Mouse (Mus musculus) urinary bladder, adult 18-20 months (tissue): ENCODE results near the gene Ddx27.

ENCODE experiments used
- DNase-seq, 2 experiments: peaks; one replicate each; pipeline ENCODE4 v3.0.0; 2022; ENCODE audit warnings: low spot score in 2 of 2, mixed read lengths in 2 of 2

Ddx27 gene

DNA sequence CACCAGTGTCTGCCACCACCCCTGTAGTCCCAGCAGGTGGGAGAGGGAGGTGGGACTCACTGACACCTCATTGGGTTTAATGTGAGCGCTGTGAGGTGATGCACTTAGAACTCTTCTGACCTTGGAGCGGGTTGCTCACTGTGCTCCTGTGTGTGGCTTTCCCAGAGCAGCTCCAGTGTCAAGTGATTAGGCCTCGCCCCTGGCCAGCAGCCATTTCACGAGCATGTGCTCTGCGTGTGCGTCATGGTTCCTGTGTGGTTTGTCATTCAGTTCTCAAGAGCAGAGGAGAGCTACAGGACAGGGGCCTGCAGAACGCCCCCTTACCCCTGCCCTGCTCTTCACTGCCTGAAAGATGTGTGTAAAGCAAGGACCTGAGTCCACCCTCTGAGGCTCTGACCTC, 13.6 kb downstream of the Ddx27 start:
- DNase-seq: no peak

DNA sequence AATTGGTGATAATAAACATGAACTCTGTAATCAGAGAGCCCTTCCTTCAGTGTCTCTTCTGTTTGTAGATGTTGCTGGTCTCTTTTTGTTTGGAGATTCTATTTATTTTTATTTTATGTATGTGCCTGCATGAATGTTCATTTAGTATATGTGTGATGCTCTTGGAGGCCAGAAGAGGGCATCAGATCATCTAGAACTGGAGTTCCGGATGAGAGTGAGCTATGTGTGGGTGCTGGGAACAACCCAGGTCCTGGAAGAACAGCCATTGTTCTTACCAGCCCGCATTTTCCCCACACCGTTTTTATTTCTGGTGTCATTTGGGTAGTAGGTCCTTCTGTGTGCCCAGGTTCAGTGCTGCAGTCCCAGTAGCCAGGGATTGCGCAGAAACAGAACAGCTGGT, 15.5 kb downstream of the Ddx27 start:
- DNase-seq: no peak

DNA sequence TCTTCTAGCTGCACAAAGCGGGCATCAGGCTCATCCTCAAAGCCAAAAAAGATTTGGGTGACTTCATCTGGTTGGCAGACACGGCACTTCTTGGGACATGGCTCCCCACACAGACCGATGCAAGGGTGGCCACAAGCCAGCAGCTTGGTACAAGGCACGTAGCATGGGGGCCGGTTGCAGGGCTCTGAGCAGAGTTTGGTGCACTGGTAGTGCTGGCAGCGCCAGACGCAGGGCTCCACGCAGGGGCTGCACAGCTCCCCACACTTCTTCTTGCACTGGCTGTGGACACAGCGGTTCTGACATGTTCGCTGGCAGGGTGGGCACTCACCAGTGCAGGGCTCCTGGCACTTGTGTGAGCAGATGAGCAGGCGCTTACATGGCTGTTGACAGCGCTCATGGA, 22.7 kb downstream of the Ddx27 start:
- DNase-seq: no peak

DNA sequence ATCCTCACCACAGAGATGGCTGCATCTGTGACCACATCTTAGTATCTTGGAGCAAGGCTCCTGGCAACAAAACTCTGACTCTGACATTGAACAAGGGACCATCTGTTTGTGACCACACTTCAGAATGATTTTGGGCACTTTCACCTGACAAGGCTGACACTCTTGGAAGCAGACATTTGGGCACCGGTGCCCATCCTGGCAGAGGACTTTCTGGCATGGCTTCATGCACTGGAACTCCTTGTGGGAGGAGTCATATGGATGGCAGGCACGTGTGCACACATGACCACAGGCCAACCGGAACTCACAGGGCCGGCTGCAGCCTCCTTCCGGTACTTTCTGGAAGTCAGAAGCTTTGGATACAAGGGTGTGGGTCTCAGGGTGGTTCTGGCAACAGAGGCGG, 23.3 kb downstream of the Ddx27 start:
- no peak for DNase-seq

DNA sequence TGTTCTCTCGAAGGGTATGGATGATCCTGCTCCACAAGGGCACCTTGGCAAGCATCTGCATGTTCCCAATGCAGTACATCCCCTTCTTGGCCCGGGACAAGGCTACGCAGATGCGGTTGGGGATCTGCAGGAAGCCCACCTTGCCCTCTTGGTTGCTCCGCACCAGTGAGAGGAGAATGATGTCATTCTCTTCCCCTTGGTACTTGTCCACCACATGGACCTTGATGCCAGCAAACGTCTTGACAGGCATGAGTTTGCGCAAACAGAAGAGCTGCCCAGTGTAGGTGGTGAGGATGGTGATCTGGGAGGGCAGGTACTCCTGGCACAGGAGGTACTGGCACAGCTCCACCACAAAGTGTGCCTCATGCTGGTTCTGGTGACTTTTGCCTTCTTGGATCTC, 23.7 kb downstream of the Ddx27 start:
- no peak for DNase-seq

DNA sequence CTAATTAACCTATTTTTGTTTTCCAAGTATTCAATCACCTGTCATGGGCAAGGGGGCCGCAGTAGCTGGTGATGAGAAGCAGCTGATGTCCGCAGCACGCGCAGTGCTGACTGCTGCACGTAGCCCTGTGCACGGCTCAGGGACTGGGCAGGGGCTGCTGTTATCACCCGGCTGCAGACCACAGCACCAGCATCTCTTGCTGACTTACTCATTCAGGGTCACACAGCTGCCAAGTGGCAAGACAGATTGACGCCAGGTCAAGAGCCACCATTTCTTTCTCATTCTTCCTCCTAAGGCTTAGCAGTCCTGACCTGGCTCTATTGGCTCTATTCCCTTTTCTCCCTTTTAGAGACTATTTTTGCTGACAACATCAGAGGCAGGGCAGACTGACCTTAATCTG, 24.4 kb downstream of the Ddx27 start:
- DNase-seq: no peak

DNA sequence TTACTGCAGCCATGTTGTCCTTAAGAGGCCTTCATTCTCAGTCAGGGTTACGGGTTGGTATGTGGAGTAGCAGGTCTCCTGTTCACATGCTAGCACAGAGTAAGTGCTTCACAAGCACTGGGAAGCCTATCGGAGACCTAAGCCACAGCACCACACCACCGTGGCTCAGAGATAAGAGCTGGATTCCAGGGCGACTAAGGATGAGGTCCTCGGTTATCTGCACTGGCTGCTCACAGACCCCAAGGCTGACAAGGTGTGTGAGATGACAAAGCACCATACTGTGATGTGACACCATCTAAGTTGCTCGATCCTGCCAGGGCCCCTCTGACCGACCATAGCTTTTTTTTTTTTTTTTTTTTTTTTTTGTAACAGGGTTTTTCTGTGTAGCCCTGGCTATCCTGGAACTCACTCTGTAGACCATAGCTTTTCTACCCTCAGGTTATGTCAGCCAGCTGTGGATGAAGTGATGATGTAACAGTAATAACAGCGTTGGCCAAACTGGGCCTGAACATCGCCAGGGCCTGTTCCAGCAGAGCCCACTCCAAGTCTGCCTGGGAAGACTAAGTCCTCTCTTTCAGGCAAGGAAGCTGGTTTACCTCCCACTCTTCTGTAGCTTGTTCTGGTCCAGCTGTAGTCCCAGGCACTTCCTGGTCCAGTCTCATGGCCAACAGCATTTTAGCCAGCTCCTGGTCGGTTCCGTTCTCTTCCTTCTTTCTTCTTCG, 28.6 kb downstream of the Ddx27 start:
- no peak for DNase-seq

DNA sequence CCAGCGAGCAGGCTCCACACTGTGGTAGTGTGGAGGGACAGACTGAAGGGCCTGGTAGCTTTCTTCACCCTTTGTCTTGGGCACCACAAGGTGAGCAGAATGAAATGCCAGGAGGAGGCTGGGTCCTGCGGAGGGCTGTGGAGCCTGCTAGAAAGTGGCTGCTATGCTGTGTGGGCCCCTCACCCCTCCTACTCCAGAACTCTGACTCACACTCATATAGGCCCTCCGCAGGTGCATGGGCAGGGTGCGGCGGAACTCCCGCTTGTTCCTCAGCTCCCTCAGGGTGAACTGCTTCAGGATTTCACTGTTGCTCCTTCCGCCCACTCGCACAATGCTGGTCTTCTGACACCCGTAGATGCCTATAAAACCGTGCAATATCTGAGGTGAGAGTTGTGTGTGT, 33.2 kb downstream of the Ddx27 start:
- DNase-seq: no peak

DNA sequence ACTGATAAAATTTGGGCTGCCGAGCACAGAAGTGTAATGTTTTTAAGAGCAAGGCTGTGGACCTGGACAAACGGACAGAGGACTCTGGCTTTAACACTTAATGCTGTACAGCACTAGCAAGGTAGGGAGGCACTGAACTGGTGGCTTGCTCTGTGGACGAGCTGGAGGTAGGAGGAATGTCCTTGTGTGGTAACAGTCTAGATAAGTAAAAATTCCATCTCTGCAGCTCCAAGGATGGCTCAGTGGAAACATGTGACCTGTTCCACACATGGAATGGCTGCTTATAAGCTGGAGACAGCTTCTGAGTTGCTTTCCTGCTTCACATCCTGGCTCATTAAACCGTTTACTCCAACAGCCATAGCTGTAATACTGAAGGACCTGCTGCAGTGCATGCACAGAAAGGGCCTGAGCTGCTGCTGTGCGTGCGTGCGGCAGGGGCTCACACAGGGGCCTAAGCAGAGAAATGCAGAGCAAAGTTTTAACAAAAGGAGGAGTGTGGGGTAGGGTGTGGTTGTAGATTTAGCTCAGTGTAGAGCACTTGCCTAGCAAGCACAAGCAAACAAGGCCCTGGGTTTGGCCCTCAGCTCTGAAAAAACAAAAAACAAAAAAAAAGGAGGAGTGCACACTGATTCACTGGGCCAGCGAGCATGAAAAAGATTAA, 33.8 kb downstream of the Ddx27 start:
- no peak for DNase-seq

DNA sequence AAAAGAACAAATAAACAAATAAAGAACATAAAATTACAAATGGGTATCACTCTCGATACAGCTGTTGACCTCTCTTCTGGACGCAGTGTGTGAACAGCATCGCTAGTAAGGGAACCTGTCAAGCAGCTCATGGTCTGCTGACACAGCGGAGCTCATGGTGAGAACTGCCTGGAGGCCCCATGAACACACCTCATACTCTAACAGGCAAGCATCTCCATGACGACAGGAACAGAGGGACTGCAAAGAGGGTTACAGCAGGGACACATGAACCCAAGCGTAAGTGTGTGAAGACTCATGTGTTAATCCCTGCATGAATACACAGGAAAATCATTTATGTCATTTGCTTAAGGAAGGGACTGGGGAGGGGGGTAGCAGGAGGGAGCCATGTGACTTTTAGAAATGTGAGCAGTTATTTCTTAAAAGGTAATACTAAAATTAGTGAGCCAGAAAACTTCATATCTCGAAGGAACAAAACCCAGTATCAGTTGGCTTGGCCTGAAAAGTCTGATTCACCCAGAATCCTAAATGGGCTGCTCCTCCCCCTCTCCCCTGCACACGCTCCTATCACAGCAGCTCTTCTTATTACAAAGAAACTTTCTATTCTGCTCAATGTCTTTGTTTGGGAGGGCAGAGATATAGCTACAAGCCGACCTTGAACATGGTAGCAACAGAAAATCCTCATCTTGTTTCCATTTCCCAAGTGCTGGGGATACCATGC, 38.3 kb downstream of the Ddx27 start:
- DNase-seq: no peak

DNA sequence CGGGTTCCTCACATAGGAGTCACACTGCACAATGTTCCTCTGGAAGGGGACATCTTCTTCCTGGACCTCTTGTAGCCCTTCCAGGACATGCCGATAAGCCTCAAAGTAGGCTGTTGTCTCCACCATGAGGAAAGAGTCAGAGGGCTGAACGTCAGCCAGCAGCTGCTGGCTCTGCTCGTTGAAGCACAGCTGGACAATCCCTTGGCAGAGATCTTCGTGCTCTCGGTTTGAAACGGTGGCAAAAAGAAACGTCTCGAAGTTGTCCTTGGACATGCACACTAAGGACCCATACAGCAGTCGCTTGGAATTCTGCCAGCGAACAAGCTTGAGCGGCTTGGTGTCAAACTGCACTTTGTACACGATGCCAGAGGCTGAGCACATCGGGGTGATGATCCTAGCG, 40.4 kb downstream of the Ddx27 start:
- DNase-seq: no peak

DNA sequence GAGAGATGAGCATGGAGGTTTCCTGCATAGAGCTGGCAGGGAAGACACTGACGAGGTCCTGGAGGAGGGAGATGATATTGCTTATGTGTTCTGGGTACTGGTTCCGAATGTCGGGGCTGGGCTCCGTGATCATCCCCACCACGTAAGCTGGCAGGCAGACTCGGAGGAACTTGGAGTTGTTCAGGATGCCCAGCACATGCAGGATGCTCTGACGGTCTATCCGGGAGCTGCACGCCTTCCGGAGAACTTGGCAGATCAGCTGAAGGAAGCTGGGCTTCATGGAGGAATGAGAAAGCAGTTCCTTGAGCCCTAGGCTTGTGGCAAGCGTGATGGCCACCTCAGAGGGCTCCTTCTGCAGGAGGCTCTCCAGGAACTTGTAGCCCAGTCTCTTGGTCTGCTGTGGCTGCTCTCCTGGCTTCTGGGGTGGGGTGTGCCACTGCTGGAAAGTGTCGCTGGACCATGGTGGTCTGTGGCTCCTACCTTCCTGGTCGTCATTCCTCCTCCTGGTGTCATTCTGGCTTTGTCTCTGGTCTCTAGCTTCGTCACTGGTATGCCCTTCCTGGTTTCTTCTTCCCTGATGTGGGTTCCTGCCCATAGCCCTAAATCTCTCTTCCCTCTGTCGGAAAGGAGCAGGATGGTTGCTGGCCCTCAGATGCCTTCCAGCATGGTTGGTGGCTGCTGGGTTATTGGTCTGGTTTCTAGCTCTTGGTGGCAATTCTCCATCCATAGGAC, 41.4 kb downstream of the Ddx27 start:
- DNase-seq: no peak

DNA sequence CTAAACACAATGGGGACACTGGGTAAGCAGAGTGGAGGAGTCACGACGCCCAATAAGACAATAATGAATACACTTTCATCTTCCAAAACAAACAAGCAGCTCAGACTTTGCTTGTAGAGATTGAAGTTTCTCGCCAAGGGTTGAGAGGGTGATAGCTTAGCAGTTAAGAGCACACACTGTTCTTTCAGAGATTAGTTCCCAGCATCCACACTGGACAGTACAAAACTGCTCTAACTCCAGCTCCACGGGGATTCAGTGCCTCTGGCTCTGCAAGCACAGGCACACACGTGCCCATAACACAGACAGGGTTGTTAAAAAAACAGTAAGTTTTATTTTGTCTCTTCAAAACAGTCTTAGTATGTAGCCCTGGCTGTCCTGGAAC, 41.9 kb downstream of the Ddx27 start:
- no peak for DNase-seq

DNA sequence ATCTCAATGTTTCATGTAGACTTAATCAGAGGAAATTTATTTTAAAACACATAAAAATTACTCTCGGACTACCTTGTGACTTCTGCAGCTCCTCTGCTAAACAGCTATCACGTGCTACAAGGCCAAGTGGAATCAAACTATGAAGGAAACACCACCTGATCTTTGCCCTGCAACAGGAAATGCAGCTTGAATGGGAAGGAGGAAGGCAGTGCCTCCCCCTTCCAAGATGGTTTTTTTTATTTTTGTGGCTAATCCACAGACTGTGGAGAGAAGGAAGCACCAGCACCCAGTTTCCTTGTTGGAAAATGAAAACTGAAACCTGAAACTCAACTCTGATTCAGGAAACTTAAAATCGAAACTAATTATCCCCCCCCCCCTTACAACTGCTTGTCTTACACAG, 43.2 kb downstream of the Ddx27 start:
- DNase-seq: no peak

DNA sequence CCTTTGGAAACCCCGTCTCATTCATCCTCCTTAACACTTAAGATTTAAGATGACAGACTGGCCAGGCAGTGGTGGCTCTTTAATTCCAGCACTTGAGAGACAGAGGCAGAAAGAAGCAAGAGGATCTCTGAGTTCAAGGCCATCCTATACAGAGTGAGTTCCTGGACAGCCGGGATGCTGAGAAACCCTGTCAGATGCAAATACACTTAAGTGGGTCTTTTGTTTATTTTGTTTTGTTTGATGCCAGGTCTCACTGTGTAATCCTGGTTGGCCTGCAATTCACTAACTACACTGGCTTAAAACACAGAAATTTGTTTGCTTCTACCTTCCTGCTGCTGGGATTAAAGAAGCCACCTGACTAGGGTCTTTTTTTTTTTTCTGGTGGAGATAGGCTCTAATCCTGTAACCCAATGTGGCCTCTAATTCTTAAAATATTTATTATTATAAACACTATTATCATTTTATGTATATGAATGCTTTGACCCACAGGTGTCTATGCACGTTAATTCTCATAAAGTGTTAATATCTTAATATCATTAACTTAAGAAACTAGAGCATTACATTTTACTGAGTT, 43.9 kb downstream of the Ddx27 start:
- no peak for DNase-seq

DNA sequence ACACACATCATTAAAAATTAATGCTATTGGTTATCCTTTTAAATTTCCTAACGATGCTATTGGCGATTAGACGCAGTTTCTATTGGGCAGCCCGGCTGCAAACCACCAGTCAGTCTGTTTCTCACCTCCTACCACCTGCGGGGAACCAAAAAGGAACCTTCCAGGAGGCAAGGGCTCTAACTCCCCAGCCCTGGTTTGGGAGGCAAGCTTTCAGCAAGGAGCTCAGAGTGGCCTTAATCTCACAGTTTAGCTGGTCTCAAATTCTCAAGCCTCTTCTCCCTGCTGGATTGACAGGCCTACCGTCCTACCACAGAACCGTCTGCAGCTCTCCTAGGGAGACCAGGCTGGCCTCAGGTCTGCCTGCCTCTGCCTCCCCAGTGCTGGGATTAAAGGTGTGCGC, 44.5 kb downstream of the Ddx27 start:
- no peak for DNase-seq

DNA sequence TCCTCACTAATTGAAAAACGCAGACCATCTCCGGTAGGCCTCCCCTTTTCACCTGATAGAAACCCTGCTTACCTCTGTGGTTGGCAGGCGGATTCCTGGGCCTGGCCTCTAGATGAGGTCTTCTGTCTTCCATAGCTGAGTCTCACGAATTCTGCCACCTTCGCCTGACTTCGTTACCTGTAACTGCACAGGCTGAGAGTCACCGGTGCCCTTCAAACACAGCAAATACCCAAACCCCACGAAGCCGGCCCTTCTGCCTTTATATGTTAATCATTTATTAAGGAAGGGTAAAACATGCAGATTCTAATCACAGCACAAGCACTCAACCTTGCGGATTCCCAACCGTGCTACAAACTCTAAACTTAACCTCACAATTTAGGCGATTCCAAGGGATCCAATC, 45.0 kb downstream of the Ddx27 start:
- no peak for DNase-seq

DNA sequence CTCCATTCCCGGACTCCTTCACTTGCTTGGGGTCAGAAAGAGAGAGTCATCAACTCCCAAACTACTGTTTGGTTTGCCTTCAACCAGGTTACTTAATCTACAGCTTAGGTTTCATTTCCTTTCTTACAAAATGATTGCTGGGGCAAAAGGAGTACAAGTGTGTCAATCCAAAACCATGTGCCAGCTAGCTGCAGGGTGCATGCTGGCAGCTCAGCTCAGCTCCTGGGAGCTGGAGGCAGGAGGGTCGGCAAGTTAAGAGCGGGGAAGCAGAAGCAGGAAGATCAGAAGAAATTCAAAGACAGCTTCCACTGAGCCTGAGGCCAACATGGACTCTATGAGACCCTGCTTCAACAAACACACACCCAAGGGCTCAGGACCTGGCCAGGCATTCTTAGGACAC, 45.4 kb downstream of the Ddx27 start:
- no peak for DNase-seq

DNA sequence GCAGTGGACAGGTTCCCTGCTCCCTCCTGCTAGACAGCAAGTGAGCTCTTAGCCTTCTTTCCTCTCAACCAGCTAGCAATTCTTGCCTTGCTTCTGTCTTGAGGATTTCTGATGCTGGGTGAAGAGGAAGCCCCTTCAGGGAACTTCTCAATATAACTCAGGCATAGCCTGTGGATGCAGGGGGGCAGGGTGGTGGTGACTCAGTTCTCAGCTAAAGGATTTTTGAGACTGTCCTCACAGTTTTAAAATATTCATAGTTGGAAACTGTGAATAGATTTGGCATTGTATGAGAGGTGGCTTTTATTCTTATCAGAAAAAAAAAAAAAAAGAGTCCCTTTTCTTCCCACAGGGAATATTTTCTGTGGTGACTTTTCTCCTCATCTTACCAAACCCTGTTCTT, 45.8 kb downstream of the Ddx27 start:
- DNase-seq: no peak

DNA sequence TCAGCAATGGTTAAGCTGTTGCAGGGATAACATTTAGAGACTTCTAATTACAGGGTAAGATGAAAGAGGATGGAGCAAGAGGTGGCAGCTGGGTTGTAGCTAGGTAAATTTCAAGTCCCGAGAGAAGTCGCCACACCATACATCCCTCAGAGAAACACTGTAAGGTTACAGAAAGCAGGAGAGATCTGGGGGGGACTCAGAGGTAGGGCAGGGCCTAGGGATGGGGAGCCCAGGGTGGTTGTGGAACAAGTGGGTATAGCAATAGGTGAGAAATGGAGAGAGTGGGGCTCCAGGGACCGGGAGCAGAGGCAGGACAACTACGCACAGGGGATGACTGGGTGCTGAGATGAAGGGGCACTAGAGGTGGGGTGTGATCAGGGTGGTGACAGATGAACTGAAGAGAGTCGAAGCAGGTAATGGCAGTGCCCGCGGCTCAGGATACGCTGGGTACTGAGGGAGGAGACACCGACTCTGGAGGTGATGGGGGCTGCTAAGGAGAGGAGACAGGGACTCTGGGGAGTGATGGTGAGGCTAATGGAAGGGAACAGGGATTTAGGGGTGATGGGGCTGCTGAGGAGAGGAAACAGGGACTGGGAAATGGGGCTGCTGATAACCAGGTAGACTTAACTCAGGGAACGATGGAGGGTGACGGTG, 46.5 kb downstream of the Ddx27 start:
- DNase-seq: no peak

DNA sequence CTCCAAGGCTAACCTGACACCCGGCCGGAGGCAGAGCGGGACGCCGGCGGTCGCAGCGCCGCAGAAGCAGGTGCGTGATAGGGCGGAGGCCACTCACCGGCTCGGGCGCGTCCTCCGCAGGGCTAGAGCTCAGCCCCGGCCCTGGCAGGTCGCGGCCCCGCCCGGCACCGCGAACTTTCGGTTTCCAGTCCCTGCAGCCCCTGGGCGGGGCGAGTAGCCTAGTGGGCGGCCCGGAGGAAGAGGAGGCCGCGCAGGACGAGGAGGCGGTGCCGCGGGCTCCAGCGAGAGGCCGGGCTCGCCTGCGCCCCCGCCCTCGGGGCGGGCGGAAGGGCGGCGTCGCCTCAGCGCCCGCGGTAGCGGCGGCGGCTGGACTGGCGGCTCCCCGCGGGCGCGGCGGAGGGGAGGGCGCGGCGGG, 47.5 kb downstream of the Ddx27 start:
- DNase-seq: peak; percentile 91 to 92
